Mouse (Mus musculus) cerebellum, adult 18-20 months (tissue): ENCODE measurements around the gene Mpeg1.

Experiments used
- DNase-seq, 2 experiments: peaks; one replicate each; pipeline ENCODE4 v3.0.0; 2021

The Mpeg1 gene

GRCm38 (mm10) chr19:12465530-12466144 is 5.1 kb downstream of the Mpeg1 start:
- DNase-seq: no peak

- DNase-seq: peak; percentile 50 to 71
These were observed 5.6 kb downstream of the Mpeg1 start for GRCm38 (mm10) chr19:12466204-12466603.

GRCm38 (mm10) chr19:12467436-12467835 is 6.9 kb downstream of the Mpeg1 start:
- DNase-seq: no peak

- DNase-seq: no peak
These were observed 11.3 kb downstream of the Mpeg1 start for GRCm38 (mm10) chr19:12471866-12472265.

GRCm38 (mm10) chr19:12472381-12472976 is 11.9 kb downstream of the Mpeg1 start:
- no peak for DNase-seq

- DNase-seq: no peak
These were observed 12.6 kb downstream of the Mpeg1 start for GRCm38 (mm10) chr19:12473201-12473641.

GRCm38 (mm10) chr19:12473951-12474350 is 13.4 kb downstream of the Mpeg1 start:
- no peak for DNase-seq

- DNase-seq: peak; percentile 77 to 80
These were observed 15.0 kb downstream of the Mpeg1 start for GRCm38 (mm10) chr19:12475380-12476250.

- DNase-seq: no peak
These were observed 16.2 kb downstream of the Mpeg1 start for GRCm38 (mm10) chr19:12476721-12477270.

GRCm38 (mm10) chr19:12478369-12478768 is 17.8 kb downstream of the Mpeg1 start:
- no peak for DNase-seq

GRCm38 (mm10) chr19:12483782-12484181 is 23.2 kb downstream of the Mpeg1 start:
- DNase-seq: no peak

GRCm38 (mm10) chr19:12484210-12484609 is 23.6 kb downstream of the Mpeg1 start:
- no peak for DNase-seq

- DNase-seq: no peak
These were observed 24.6 kb downstream of the Mpeg1 start for GRCm38 (mm10) chr19:12485223-12485622.

- DNase-seq: no peak
These were observed 25.1 kb downstream of the Mpeg1 start for GRCm38 (mm10) chr19:12485631-12486030.

- no peak for DNase-seq
These were observed 26.3 kb downstream of the Mpeg1 start for GRCm38 (mm10) chr19:12486875-12487274.

GRCm38 (mm10) chr19:12487511-12488204 is 27.1 kb downstream of the Mpeg1 start:
- no peak for DNase-seq

GRCm38 (mm10) chr19:12488205-12488966 is 27.8 kb downstream of the Mpeg1 start:
- peak; percentile 34 to 38 for DNase-seq

GRCm38 (mm10) chr19:12488969-12489674 is 28.5 kb downstream of the Mpeg1 start:
- DNase-seq: peak; percentile 22 to 25

- no peak for DNase-seq
These were observed 29.3 kb downstream of the Mpeg1 start for GRCm38 (mm10) chr19:12489675-12490570.

- no peak for DNase-seq
These were observed 31.1 kb downstream of the Mpeg1 start for GRCm38 (mm10) chr19:12491636-12492035.
